Mouse (Mus musculus): ENCODE measurements around the gene Pard3b.

Pard3b gene

DNA sequence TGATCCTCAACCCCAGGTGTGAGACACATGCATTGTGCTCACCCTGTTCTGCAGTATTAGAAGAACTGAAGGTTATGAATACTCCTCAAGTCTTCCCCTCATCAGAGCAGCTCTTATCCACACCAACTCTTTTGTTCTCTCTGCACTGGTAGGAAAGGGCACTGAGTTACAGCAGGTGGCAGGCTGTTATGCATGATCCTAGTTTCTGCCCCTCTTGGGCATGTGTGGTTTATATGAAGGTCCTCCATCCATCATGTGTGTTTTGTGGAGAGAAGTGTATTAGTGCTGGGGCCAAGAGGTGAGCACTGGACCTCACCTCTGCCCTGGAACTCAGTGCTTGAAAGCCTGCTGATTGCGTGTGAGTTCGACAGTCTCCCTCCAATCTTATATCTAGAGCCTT lies 994.3 kb downstream of the Pard3b start:
- DNase-seq (ENCODE audit: low spot score in 2 of 2): no peak

DNA sequence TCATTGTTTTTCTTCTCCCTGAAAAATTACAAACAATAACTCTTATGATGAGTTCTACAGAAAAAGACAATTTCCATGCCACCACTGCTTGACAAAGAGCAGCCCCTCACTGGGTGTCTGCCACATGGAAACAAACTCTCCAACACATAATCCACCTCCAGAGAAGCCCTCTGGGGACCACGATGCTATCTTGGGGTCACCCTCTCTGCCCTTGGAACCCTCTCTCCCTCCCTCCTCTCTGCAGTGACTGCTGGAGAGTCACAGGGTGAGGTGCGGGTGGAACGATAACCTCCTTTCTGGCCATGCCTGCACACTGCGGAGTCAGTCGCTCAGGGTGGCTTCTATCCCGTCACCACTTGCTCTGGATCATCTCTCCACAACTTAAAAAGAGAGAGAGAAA lies 996.6 kb downstream of the Pard3b start:
- no peak for DNase-seq (ENCODE audit: low spot score in 2 of 2)

DNA sequence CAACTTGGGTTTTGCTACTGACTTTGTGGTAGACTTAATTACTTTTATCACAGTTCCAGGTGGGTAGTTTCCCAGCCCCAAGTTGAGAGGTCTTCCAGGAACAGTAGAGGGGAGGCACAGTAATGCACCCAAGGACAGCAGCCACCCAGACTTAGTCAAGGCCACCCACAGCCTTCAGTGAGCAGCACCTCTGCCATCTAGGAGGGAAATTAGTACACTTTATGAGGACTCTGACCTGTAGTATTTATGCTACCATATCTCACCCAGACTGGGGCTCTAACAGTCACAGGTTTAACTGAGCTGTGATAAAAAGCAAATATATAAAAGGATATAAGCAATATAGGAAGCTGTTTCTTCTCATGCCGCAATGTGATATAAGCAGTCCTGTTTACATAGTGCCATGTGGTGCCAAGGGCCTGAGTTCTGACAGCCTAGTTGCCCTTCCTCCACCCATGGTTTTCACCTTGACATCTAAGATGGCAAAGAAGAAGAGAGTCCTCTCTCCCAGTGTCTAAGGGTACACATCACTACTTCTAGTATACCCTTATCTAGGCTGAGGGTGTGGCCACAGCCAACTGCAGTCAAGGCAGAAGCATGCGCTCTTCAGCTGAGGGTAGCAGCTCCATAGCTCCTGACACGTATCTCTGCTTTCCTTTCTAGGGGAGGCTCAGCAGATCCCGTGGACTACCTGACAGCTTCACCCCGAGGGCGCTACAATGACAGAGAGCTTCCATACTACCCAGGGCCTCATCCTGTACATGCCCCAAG lies 998.5 kb downstream of the Pard3b start:
- no peak for DNase-seq (ENCODE audit: low spot score in 2 of 2)

DNA sequence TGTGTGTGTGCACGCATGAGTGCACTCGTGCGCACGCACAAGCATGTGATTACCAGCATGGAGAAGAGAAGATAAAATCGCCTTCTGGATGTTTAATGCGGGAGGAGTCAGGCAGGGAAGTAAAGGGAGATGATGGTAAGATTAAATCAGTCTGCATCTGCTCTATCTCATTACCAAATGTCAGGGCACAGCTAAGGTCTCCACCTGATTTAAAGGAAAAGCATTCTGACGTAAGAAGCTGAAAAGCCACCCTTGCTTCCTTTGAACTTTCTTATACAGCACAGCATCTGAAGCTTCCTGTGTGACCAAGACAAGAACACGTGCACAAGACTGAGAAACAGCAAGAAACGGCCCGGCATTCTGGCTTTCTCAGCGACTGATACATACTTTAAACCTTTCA lies 1000.4 kb downstream of the Pard3b start:
- DNase-seq (ENCODE audit: low spot score in 2 of 2): no peak

DNA sequence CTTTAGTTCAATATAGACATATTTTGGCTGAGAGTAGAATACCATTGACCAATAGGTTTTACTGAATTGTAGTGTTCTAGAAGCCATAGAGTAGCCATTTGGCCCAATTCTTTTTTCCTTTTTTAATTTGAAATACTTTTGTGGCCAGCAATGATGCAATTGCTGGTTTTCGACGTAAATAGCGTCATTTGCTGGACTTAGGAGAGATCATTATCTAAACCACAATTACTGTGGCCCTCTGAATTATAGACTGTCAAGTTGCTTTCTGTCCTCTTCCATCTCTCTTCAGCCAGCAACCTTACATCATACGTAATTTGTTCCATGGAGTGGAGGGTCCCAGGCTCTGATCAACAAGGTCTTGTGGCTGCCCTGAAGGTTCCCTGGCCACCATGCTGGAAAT lies 1000.8 kb downstream of the Pard3b start:
- DNase-seq (ENCODE audit: low spot score in 2 of 2): no peak

DNA sequence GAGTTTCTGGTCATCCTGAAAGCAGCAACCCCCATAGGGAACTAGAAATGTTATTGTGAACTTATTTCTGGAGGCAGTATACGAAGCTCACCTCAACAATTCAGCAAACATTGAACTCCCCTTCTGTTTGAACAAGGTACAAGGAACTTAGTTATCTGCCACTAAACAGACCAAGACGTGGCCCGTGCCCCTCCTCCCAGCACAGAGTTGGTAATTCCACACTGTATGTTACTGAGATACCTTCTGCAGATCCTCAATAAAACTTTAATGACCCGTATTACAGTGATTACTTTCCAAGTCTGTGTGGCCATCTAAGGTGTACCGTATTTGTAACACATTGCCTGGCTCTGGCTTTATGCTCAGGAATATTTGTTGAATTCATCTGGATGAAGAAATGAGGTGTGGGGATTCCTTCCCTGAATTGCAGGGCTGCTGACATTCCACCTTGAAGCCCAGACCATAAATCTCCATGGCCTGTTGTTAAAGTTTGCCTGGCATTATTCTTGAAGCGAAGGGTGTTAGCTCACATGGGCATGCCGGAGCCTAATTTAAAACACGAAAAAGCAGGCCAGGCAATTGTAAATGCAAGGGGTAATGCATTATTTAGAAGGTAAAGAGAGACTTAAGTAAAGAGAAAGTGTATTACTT lies 1006.1 kb downstream of the Pard3b start:
- no peak for DNase-seq (ENCODE audit: low spot score in 2 of 2)

DNA sequence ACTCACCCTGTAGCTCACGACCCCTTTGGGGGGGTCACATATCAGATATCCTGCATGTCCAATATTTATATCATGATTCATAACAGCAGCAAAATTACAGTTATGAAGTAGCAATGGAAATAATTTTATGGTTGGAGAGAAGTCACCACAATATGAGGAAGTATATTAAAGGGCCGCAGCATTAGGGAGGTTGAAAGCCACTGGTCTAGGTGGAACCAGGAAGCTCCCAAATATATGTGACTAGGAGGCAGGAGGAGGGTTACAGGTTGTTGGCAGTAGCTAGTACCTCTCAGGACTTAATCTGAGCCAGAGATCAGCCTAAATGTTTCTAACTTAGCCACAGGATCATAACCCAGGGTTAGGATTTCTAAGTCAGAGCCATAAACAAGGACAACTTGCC lies 1008.2 kb downstream of the Pard3b start:
- DNase-seq (ENCODE audit: low spot score in 2 of 2): no peak

DNA sequence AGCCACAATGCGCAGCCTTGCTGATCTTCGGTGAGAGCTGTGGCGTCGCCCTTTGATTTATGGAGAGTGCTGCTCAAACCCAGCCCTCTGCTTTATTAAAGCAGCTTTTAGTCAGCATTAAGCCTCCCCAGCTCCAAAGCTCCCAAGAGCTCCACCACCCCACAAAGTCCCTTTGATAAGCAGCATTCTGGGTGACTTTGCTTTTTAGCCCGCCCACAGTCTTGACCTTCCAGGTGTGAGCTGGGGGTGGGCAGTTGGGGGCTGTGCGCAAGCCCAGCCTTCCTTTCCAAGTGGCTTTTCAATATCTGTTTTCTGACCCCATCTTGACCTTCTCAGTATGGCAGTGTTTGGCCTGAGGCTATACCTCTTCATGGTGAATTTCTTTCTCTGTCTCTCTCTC lies 1009.5 kb downstream of the Pard3b start:
- DNase-seq (ENCODE audit: low spot score in 2 of 2): no peak

DNA sequence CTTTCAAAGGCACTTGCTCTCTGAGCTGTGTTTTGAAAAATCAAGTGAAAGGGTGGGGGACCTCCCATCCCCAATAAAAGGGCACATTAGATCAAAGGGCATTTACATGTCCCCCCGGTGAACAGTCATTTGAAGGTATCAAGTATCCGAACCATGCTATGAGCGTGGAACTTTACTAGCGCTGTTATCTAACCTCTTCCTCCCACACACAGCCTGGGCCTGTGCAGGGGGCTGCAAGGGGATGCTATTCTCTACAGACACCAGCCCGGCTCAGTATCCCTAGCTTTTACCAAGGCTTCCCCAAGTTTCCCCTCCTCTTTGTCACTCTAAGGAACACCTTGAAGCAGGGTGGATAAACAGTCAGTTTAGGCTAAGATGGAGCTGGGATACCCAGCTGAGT lies 1010.0 kb downstream of the Pard3b start:
- no peak for DNase-seq (ENCODE audit: low spot score in 2 of 2)

DNA sequence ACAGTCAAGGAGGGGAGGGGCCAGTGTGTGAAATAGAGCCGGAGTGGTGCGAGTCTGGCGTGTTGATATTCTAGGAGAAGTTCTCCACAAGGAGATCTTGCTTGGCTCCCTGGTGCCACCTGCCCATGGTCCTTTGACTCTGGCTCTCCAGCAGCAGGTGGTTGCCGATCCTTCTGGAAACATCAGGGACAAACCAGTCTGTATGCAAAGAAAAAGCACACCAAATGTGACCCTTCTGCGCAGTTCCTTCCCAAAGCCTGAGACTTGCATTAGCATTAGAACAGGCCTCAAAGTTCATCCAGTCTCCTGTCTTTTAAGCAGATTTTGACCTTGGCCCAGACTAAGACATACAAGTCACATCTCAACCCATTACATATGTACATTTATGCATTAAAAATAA lies 1011.9 kb downstream of the Pard3b start:
- DNase-seq (ENCODE audit: low spot score in 2 of 2): no peak

DNA sequence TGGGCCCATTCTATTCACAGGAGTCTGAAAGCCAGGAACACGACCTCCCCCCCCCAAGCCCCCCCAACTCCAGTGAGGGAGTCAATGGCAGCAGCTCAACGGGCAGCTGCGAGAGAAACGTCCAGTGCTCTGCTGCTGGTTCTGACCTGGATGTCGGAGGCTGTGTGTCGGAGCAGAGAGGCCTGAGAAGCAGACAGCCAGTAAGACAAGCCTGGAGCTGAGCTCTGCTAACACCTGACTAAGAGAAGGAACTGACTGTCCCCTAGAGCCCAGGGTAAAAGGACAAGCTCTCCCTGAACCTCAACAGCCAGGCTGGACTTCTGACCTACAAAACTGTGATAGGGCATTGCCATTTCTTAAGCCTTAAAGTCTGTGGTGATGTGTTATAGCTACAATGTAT lies 1015.8 kb downstream of the Pard3b start:
- DNase-seq (ENCODE audit: low spot score in 2 of 2): no peak

DNA sequence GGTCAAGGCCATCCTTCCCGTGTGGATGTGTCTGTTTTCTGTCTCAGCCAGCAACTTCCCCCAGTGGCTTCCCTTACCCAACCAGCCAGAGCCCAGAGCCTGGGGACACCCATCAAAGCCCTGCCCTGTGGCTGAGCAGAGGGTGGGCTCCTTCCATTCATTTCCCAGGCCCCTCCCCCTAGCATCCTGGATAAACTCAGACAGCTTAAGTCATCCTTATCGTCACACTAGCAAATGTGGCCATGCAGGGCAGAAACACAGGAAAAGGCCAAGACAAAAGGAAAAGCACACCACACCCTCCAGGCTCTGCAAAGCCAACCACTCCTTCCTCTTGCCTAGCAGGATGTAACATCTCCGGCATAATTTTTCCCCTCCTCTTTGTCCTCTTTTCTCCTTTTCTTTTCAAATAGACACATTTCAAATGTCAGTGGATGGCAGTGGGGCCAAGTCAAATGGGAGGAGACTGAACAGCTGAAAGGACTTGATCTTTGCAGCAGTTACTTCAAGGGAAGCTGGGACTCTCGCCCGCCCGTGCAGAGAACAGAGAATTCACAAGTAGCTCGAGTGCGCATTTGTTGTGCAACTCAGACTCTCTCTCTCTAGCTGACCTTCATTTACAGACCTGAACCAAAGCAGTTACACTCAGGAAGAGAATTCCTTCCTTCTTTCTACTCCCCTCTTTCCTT lies 1026.5 kb downstream of the Pard3b start:
- DNase-seq (ENCODE audit: low spot score in 2 of 2): peak in 1 of 2 experiments; percentile 3

DNA sequence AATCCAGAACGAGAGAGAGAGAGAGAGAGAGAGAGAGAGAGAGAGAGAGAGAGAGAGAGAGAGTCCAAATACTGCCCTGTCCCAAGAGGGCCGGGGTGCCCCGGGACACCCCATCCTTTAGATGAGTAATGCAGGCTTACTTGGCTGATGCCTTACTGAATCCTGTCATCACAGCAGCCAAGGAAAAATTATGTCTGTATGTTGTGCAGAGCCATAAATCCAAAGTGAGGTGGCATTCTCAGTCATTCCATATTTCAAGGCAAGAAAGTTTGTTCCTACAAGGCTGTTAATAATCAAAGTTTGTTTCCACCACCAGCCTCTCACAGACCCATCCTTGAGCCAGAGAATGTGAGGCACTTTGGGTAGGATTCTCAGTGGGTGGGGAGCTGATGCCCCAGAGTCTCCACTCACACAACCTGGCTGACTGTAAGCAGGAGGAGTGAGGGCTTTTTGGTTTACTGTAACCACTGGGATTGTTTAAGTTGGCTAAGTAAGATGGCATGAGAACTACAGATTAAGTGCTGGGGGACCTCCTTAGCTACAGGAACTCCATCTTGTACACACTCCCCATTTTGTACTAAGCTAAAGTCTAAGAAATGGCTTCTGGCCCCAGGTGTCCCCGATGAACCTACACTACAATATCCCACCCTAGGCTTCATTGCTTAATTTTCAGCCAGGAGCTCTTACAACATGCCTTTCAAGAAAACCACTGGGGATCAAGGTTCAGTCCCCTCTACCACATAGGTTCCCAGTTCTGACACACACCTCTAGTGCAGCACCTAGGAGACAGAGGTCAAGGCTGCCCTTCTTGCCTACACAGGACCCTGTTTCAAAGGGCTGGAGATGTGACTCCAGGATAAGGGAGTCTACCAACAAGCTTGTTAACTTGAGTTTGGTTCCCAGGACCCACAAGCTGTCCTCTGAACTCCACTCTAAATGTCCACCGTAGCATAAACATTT lies 1027.4 kb downstream of the Pard3b start:
- DNase-seq (ENCODE audit: low spot score in 2 of 2): no peak

DNA sequence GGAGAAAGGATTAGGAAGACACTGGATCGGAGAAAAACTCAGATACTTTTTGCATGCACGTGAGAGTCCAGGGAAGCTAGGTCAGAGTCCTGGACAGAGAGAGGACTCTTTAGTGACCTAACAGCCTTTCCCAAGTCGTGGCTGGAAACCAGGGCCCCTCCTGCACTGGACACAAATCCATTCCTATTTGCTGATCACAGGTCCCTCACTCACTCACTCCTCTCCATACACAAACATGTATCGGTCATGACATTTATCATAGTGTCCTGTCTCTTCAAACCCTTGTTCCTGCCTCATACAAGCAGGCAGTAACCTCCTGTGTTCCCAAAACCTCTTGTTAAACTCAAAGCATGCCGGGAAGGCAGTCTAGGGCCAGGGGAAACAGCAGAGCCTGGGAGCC lies 1028.2 kb downstream of the Pard3b start:
- DNase-seq (ENCODE audit: low spot score in 2 of 2): no peak

DNA sequence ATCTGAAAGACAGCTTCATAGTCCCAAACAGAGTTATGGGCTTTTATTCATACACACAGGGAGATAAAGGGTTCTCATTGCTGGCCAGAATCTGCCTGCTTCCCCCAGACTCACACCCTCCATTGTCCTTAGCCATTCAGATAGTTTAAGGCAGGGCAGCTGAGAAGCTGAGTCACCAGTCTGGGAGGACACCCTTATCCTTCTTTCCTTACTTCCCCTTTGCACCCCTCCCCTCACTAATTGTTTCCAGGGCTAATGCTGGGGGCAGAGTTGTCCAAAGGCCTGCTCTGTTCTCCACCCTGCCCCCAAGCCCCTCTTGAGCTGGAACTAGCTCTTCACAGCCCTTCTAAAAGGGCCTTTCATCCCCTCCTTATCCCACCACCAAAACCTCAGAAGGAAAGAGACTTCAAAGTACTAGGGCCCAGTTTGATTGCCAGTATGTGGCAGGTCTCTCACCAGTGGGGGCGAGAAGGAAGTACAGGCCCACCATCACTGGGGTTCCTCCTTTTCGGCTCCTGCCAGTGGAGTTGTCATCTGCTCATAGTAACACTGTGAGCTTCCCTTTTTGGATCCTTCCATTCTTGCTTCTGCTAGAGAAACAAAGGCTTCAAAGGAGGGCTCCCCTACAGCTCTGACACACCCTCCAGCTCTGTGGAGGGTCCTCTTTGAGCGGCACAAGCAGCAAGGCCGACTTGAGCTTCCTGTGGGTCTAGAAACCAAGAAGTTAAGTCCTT lies 1040.2 kb downstream of the Pard3b start:
- no peak for DNase-seq (ENCODE audit: low spot score in 2 of 2)

DNA sequence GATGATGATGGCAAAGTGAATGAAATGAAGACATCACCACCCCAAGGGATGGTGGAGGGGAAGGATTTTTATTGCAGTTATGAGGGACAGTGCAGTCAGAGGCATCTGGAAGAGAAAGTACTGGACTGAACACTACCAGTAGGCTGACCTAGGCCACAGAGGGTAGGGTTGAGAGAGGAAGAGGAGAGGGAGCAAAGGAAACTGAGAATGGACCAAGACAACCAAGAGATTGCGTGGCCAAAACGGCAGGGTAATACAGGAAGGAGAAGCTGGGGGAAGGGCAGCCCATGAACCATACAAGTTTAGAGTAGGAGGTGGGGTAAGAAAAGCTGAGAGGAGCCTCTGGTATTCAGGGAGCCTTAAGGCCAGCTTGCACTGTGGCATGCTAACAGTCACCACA lies 1040.8 kb downstream of the Pard3b start:
- DNase-seq (ENCODE audit: low spot score in 2 of 2): no peak

DNA sequence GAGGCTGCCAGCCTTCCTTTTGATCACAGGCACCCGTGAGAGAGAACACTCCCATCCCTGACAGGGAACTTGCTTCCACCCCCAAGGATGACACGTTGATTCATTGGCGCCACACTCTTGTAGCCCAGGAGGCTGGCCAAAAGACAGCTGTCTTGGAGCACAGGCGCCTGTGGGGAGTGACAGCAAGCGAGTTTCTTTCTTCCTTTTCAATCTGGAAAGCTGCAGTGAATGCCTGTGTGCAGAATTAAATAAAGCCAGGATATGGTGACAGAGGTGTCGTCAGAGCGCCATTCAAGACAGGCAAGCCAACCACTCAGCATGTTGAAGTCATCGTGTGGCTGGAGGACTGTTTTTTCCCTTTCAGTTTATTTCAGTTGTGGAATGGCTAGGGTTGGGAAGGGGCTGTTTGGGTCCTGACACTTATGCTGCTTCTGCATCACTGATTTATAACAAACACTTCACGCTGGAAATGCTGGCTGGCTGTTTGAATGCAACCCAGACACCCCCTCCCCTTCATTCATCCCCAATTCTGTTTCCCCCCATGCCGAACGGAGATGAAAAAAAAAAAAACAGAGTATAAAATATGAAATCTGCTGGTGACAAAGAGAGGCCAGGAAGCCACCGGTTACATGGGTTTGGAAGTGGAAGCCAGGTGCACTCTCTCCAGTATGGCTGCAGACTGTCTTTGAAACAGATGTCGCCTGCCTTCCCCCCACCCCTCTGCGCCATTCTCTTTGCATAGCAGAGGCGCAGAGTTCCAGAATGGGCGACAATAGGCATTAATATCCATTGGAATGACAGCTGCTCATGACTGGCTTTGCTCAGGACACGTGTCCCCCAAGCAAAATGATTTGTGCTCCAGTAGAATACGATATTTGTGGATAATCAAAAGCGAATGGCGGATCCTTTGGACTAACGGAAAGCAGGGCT lies 1044.1 kb downstream of the Pard3b start:
- no peak for DNase-seq (ENCODE audit: low spot score in 2 of 2)

DNA sequence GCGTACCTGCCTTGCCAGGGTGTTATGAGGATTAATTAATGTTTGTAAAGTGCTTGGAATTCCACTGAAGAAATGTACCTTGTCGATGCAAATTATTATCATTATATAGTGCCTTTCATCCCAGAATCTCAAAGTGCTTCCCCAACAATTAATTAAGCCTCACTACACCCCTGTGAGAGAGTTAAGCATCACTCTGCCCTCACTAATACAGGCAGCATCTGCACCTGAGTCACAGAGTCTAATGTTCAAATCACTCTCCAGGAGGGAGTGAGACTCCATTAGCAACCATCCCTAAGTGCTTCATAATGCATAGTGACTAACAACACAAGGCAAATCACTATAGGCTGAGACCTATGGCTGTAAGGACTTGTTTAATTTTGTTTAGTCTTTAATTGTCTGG lies 1044.9 kb downstream of the Pard3b start:
- DNase-seq (ENCODE audit: low spot score in 2 of 2): no peak

DNA sequence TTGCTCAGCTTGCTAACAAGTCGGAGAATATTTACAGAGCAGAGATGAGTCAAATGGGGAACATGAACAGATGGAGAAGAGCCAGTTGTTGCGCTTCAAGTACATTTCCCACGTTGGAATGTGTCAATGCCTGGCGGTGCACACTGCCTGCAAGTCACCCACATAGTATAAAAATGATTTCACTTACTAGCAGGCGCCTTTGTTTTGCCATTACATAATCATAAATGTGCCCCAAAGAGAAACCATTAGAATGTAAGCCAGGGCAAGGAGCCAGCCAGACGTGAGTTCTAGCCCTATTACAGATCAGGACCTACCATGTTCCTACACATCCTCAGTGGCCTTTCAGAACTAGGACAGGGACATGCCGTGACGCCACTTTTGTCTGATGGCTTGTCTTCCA lies 1048.9 kb downstream of the Pard3b start:
- no peak for DNase-seq (ENCODE audit: low spot score in 2 of 2)

DNA sequence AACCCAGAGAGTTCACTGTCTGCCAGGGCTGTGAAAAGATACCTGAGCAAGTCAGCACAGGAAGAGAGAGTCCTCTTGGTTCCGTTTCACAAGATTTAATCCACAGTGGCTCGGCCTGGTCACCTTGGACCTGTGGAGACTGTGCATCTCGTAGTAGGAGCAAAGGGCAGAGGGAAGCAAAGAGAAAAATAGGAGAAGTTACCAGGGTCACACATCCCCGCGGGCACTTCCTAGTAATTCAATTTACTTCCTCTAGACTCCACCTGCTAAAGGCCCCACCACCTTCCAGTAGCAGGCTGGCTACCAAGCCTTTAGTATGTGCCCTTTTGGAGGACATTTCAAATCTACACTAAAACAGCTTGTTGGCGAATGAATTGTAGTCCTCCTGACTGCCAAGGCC lies 1052.6 kb downstream of the Pard3b start:
- no peak for DNase-seq (ENCODE audit: low spot score in 2 of 2)
